Mouse (Mus musculus): ENCODE measurements around the gene Vps37c.

- no peak for TF ChIP-seq USF1 (IDR thresholded peaks at IDR 0.05; ENCODE audit: low read depth)
- TF ChIP-seq POLR2A (IDR thresholded peaks at IDR 0.05; ENCODE audit: insufficient read length, low read depth), result no peak
- TF ChIP-seq MYOG (IDR thresholded peaks at IDR 0.05; ENCODE audit: control insufficient read depth in 1 of 3, insufficient read depth in 1 of 3, insufficient read length in 2 of 3, low read depth in 2 of 3), result no peak
- TF ChIP-seq CEBPB (IDR thresholded peaks at IDR 0.05; ENCODE audit: insufficient read depth, poor library complexity, severe bottlenecking), result no peak
- no peak for TF ChIP-seq MAX (IDR thresholded peaks at IDR 0.05; ENCODE audit: low read depth)
- no peak for TF ChIP-seq TCF12 (IDR thresholded peaks at IDR 0.05; ENCODE audit: insufficient read depth, poor library complexity, severe bottlenecking)
- no peak for TF ChIP-seq E2F4 (IDR thresholded peaks at IDR 0.05; ENCODE audit: insufficient read depth)
- no peak for TF ChIP-seq POLR2AphosphoS2 (IDR thresholded peaks at IDR 0.05; ENCODE audit: insufficient read length, low read depth)
These were observed 17.2 kb upstream of the Vps37c start for GRCm38 (mm10) chr19:10671319-10671718.
